ENCODE assay signal across 7 mouse cellular contexts in genomic region chr5:90652724-90653123, GRCm38 (mm10). TPM values are rescaled to one million over a fixed set of nuclear protein-coding genes. Genes with fewer than 3 reads are reported as not detected.
A peak's percentile ranks its signal among the peaks of the same experiment; 100 is the strongest.
DNase-seq lines count a peak whose midpoint lies in the region; ATAC-seq and TF ChIP-seq lines count a peak whose summit lies in the region.

No protein-coding gene starts in this region.

- TF ChIP-seq CTCF in C2C12 (IDR thresholded peaks at IDR 0.05; ENCODE audit: control insufficient read depth, insufficient read depth, insufficient read length), result peak; percentile 24
- TF ChIP-seq CTCF in lung, embryonic 14.5 days (IDR thresholded peaks at IDR 0.05; ENCODE audit: low read depth), result peak; percentile 88

- no peak overlapping the region for H3K4me3 ChIP-seq in C2C12 (ENCODE audit: insufficient read depth, poor library complexity, severe bottlenecking)
- H3K4me3 ChIP-seq in forebrain, embryonic 15.5 days, result no peak overlapping the region
- H3K4me3 ChIP-seq in kidney, embryonic 16.5 days (ENCODE audit: low read length), result no peak overlapping the region
- no peak overlapping the region for H3K4me3 ChIP-seq in lung, embryonic 14.5 days (ENCODE audit: low read depth, low read length)

- peak; percentile 76 for DNase-seq in 416B (ENCODE audit: low read depth)
- DNase-seq in c-Kit-positive CD71-positive TER-119-negative erythroid progenitor cells, embryonic 14.5 days (ENCODE audit: low read depth), result peak; percentile 19
- DNase-seq in lung, embryonic 14.5 days, result peak; percentile 92
- DNase-seq in retina, embryonic 14.5 days (ENCODE audit: low spot score), result peak; percentile 89

- H3K9me3 ChIP-seq in forebrain, embryonic 15.5 days, result no peaks in the 10 kb centered on the region
- H3K9me3 ChIP-seq in kidney, embryonic 16.5 days (ENCODE audit: low read length), result no peaks in the 10 kb centered on the region
- H3K9me3 ChIP-seq in lung, embryonic 14.5 days (ENCODE audit: low read depth, low read length), result no peaks in the 10 kb centered on the region

- no peak overlapping the region for H3K9ac ChIP-seq in forebrain, embryonic 15.5 days (replicated peaks)
- no peak overlapping the region for H3K9ac ChIP-seq in kidney, embryonic 16.5 days (replicated peaks; ENCODE audit: low read length)
- H3K9ac ChIP-seq in lung, embryonic 14.5 days, result no peak overlapping the region

- H3K27me3 ChIP-seq in C2C12 (ENCODE audit: control insufficient read depth, insufficient read depth, insufficient read length), result no peaks in the 10 kb centered on the region
- no peaks in the 10 kb centered on the region for H3K27me3 ChIP-seq in forebrain, embryonic 15.5 days
- H3K27me3 ChIP-seq in kidney, embryonic 16.5 days (ENCODE audit: insufficient read depth, low read length), result no peaks in the 10 kb centered on the region; the same call in 1 of the 2 replicates
- no peaks in the 10 kb centered on the region for H3K27me3 ChIP-seq in lung, embryonic 14.5 days (ENCODE audit: insufficient read depth, low read length)

- peak; percentile 89 for ATAC-seq in forebrain, embryonic 15.5 days (replicated peaks)
- peak; percentile 50 for ATAC-seq in kidney, embryonic 16.5 days (ENCODE audit: low FRiP score, low TSS enrichment)
- peak; percentile 70; the same call in 1 of the 2 replicates for ATAC-seq in lung, embryonic 14.5 days (ENCODE audit: insufficient read depth)

- no peaks in the 10 kb centered on the region for H3K36me3 ChIP-seq in C2C12 (ENCODE audit: control insufficient read depth, insufficient read depth)
- H3K36me3 ChIP-seq in forebrain, embryonic 15.5 days, result no peaks in the 10 kb centered on the region
- H3K36me3 ChIP-seq in kidney, embryonic 16.5 days (ENCODE audit: insufficient read depth, low read length), result no peaks in the 10 kb centered on the region
- no peaks in the 10 kb centered on the region for H3K36me3 ChIP-seq in lung, embryonic 14.5 days (ENCODE audit: insufficient read depth)

- H3K4me1 ChIP-seq in forebrain, embryonic 15.5 days, result no peaks in the 10 kb centered on the region
- 0 out of 2 replicates have a peak, but pooled peaks cover 7% of the 10 kb centered on the region for H3K4me1 ChIP-seq in kidney, embryonic 16.5 days (ENCODE audit: insufficient read depth, low read length)
- 0 out of 2 replicates have a peak, but pooled peaks cover 2% of the 10 kb centered on the region for H3K4me1 ChIP-seq in lung, embryonic 14.5 days (ENCODE audit: insufficient read depth)

- WGBS in forebrain, embryonic 15.5 days, result 8% methylated on average over 3 of the region's 3 CpGs
- 2% methylated on average over 3 of the region's 3 CpGs for WGBS in kidney, embryonic 16.5 days
- WGBS in lung, embryonic 14.5 days, result 6% methylated on average over 3 of the region's 3 CpGs

- no peak overlapping the region for H3K4me2 ChIP-seq in forebrain, embryonic 15.5 days (replicated peaks)
- no peak overlapping the region for H3K4me2 ChIP-seq in kidney, embryonic 16.5 days (replicated peaks; ENCODE audit: low read depth, low read length)
- no peak overlapping the region for H3K4me2 ChIP-seq in lung, embryonic 14.5 days

- H3ac ChIP-seq in C2C12 (ENCODE audit: control insufficient read depth, insufficient read length, low read depth), result no peak overlapping the region

- H3K79me3 ChIP-seq in C2C12 (ENCODE audit: low read depth), result no peaks in the 10 kb centered on the region

- H3K79me2 ChIP-seq in C2C12 (ENCODE audit: control insufficient read depth, insufficient read depth), result no peaks in the 10 kb centered on the region

- no peak overlapping the region for H3K27ac ChIP-seq in forebrain, embryonic 15.5 days (replicated peaks)
- H3K27ac ChIP-seq in kidney, embryonic 16.5 days (ENCODE audit: low read length), result no peak overlapping the region
- H3K27ac ChIP-seq in lung, embryonic 14.5 days (ENCODE audit: low read depth), result no peak overlapping the region

TF ChIP-seq in C2C12, 6 proteins besides CTCF, POLR2A, EP300 and RAD21:
- TF ChIP-seq FOSL1 (IDR thresholded peaks at IDR 0.05; ENCODE audit: insufficient read depth, low read length, poor library complexity, severe bottlenecking) (no peak), CEBPB (IDR thresholded peaks at IDR 0.05; ENCODE audit: low read depth) (no peak), MAX (IDR thresholded peaks at IDR 0.05) (no peak), MYOD1 (IDR thresholded peaks at IDR 0.05; ENCODE audit: control insufficient read depth, insufficient read length, low read depth) (no peak), USF1 (IDR thresholded peaks at IDR 0.05; ENCODE audit: low read depth) (no peak), MYOG (IDR thresholded peaks at IDR 0.05; ENCODE audit: control insufficient read depth, extremely low read depth, insufficient read length) (no peak)
TF ChIP-seq in C2C12: peak in this region for 0.

RNA-seq across cellular contexts. Expression of gene Rassf6, which starts 12.3 kb away (rescaled TPM):
- polyA plus RNA-seq in C2C12 (2012; fragmentation: generic; extraction: Trizol), result 0.12 TPM
- polyA plus RNA-seq in forebrain, embryonic 15.5 days (2015; fragmentation: Nextera tagmentation; extraction: Ambion mirVana), result 0.14 and 0.43 TPM in 2 replicates
- polyA plus RNA-seq in kidney, embryonic 16.5 days (2015; fragmentation: Nextera tagmentation; extraction: Ambion mirVana), result 18.1 and 18.9 TPM in 2 replicates
- polyA plus RNA-seq in lung, embryonic 14.5 days (2014; fragmentation: Nextera tagmentation; extraction: Ambion mirVana), result 2.5 and 2.9 TPM in 2 replicates

Comparison
In these comparisons a context has a peak if more than half of its experiments do, and no peak if none do; other contexts are left out.
1. DNase-seq: peak in every context shown above with its lines; median percentile 92 in lung, embryonic 14.5 days; 89 in retina, embryonic 14.5 days; 76 in 416B; 19 in c-Kit-positive CD71-positive TER-119-negative erythroid progenitor cells, embryonic 14.5 days.